Mouse (Mus musculus): ENCODE data around the gene Usp19. TPM values are rescaled to one million over a fixed set of nuclear protein-coding genes. Genes with fewer than 3 reads are reported as not detected.

The Usp19 gene
- total RNA-seq, 2 experiments from 2014 or later, result 59.6 to 80.2 TPM

DNA sequence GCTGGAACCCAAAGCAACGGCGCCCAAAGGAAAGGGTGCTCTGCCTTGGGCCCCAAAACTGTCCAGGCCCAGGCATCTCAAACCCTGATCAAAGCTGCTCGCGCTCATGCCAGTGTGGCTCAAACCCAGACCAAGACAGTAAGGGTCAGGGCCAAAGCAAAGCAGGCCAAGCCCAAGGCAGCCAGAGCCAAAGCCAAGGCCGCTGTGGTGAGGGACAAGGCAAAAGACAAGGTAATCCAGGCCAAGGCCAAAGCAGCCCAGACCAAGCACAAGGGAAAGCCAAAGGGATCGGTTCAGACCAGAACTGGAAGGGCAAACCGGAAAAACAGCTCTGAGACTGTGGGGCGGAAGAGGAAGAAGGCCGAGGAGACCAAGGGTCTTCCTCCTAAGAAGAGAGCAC lies 26.7 kb upstream of the Usp19 start:
- ATAC-seq (replicated peaks; ENCODE audit: low FRiP score, poor library complexity, severe bottlenecking), result no peak

DNA sequence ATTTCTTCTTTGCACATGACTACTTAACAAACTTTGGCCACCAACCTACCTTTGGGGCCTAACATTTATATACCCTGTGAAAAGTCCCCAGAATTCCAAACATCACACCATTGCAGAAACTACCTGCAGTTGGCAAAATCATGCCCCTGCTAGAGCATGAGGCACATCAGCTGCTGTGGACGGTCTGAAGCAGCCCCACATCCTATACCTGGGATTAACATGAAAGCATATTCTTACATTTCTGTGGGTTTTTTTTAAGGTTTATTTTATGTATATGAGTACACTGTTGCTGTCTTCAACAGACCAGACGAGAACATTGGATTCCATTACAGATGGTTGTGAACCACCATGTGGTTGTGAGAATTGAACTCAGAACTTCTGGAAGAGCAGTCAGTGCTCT lies 24.2 kb upstream of the Usp19 start:
- ATAC-seq (replicated peaks; ENCODE audit: low FRiP score, poor library complexity, severe bottlenecking), result no peak

DNA sequence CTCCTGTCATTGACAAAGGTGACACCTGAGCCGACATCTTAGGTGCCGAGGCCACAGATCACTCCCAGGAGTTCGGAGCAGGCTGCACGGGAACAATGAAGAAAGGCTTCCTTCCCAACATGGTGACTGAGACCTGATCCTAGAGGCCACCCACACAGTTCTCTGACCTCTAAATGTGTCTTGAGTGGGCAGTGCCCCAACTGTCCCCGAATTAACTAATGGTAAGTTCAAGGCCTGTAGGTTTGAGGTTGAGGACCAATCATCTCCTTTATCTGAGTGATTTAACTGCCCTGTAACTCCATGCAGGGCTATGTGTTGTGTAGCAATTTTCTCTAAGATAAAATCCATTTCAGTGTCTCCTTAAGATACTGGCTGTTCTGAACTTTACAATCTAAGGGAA lies 21.0 kb upstream of the Usp19 start:
- no peak for ATAC-seq (replicated peaks; ENCODE audit: low FRiP score, poor library complexity, severe bottlenecking)

DNA sequence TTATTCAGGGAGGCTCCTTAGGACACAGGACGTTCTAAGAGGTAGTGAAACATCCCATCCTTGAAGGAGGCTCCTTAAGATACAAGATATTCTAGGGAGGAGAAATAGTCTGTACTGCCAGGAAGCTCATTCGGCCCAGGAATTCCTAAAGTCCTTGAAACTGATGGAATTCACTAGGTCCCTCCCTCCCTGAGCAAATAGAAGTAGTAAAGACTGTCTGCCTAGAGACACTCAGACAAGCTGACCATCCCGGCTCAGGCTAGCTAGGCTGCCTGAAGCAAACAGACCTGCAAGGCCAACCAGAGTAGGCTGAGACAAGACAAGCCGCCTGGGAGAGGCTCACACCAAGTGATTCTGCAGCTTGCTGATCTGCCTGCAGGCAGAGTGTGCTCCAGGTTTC lies 20.6 kb upstream of the Usp19 start:
- ATAC-seq (replicated peaks; ENCODE audit: low FRiP score, poor library complexity, severe bottlenecking), result no peak

DNA sequence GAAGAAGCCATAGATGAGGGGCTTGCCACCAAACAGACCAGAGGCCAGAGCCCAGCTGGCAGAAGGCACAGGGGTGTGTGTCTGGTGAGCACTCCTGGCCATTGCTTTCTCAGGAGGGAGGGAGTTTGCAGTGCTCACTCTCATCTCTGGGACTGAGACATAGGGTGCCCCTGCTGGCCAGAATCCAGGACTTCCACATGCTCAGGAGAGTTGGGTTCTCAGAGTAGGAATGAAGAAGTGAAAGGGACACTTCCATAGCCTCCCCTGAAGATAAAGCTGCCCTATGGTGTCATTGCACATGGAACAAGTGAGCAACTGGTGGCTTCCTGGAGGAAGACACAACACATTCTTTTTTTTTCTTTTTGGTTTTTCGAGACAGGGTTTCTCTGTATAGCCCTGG lies 15.9 kb upstream of the Usp19 start:
- peak; percentile 28; the same call in 1 of the 2 replicates for ATAC-seq (replicated peaks; ENCODE audit: low FRiP score, poor library complexity, severe bottlenecking)

DNA sequence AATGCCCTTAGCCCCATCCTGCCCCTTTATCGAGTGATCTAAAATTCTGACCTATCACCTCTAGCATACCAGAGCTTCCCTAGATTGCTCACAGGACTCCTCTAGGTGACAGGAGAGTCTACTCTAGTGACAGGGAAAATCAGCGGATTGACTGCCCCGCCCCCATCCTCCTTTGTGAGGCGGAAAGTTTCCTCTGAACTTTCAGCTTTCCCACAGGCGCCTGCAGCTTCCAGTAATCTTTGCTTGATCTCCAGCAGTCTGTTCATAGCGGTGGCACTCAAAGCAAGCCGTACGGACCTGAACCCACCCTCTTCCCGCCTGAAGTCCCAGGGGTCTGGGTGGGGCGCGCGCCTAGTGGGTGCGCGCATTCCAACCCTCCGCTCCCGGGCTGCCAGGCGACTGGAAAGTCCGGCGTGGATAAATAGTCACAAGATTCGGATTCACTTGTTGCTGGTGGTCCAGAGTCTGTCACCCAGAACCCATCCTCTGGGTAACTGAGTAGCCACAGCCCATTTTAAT lies 11.7 kb upstream of the Usp19 start:
- no peak for ATAC-seq (replicated peaks; ENCODE audit: low FRiP score, poor library complexity, severe bottlenecking)

DNA sequence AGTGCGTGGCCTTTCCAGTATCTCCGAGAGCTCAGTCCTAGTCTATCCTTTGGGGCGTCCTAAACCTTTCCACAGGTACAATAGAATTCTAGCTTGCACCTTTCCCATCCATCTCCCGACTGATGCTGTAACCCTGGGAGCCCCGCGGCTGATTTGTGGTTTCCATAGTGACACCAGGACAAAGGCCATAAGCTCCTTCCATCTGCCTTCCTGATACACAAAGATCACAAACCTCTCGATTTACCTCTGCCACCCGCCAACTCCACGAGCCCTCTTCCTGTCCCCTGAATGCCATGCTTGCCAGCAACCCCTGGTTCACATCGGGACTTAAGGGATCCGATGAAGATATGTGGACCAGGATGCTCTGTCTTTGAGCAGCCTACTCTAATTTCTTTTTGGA lies 11.2 kb upstream of the Usp19 start:
- no peak for ATAC-seq (replicated peaks; ENCODE audit: low FRiP score, poor library complexity, severe bottlenecking)

DNA sequence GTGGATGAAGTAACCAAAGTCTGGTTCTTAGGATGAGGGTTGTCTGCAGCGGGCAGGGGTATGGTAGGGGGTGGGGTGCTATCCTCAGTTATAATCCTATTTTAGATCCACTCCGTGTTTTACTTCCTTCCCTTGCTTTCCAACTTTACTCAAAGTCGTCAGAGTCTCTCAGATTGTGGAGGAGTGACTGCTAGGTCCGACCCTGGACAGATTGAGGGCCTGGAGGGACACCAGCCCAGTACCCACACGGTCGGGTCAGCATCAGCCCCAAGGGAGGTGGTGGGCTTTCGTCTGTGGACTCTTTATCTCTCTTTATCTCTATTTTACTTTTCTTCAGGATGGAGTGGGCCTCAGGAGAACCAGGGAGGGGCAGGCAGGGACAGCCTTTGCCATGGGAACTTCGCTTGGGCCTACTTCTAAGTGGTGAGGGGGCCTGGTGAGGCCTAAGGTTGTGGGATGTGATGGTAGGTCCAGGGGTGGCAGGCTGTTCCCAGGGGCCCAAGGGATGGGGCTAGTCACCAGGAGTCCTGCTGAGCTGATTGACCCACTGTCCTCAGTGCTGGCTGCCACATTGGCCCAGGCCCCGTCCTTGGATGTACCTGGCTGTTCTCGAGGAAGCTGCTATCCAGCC lies 10.6 kb upstream of the Usp19 start, which contains the start of gene Lamb2:
TSS of gene Lamb2 (plus strand) at position 16 of the 631 bp plus-strand sequence.
- ATAC-seq (replicated peaks; ENCODE audit: low FRiP score, poor library complexity, severe bottlenecking), result no peak

DNA sequence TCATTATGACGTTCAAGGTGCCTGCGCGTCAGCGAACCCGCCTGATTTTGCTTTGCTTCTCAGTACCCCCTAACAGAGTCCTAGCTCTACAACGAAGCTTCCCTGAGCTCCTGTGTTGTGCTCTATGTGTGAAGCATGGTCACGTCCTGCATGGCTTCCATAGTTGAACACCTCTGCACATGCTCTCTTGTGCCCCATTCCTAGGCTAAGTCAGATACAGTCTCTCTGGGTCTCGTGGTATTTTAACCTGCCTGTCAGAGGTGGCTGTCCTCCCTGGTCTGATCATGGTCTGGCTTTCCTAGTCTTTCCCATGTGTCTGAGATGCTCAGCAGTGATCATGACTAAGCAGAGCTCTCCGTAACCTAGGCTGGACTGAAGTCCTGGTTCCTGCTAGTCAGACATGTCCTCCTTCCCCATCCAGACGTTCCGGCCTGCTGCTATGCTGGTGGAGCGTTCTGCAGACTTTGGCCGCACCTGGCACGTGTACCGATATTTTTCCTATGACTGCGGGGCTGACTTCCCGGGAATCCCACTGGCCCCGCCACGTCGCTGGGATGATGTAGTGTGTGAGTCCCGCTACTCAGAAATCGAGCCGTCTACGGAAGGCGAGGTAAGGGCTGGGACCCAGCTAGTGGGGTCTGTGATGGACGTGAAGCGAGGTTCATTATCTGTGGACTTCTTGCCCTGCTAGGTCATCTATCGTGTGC lies 9.4 kb upstream of the Usp19 start:
- no peak for ATAC-seq (replicated peaks; ENCODE audit: low FRiP score, poor library complexity, severe bottlenecking)

DNA sequence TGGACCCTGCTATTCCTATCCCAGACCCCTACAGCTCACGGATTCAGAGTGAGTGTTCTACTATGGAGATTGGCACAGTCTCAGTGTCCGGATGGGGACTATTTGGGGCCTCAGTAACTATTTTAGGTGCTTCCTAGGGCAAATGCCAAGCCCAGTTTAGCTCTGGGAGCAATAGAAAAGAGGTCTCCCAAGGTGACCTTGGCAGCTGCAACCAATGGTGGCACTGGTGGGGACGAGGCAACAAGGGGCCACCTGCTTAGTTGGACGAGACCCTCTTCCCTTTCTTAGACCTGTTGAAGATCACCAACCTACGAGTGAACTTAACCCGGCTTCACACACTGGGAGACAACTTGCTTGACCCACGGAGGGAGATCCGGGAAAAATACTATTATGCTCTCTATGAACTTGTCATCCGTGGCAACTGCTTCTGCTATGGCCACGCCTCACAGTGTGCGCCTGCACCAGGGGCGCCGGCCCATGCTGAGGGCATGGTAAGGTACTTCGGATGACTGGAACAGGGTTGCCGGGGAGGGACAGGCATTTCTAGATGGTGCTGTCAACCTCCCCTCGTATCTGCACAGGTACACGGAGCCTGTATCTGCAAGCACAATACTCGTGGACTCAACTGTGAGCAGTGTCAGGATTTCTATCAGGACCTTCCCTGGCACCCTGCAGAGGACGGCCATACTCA lies 8.7 kb upstream of the Usp19 start:
- ATAC-seq (replicated peaks; ENCODE audit: low FRiP score, poor library complexity, severe bottlenecking), result no peak

DNA sequence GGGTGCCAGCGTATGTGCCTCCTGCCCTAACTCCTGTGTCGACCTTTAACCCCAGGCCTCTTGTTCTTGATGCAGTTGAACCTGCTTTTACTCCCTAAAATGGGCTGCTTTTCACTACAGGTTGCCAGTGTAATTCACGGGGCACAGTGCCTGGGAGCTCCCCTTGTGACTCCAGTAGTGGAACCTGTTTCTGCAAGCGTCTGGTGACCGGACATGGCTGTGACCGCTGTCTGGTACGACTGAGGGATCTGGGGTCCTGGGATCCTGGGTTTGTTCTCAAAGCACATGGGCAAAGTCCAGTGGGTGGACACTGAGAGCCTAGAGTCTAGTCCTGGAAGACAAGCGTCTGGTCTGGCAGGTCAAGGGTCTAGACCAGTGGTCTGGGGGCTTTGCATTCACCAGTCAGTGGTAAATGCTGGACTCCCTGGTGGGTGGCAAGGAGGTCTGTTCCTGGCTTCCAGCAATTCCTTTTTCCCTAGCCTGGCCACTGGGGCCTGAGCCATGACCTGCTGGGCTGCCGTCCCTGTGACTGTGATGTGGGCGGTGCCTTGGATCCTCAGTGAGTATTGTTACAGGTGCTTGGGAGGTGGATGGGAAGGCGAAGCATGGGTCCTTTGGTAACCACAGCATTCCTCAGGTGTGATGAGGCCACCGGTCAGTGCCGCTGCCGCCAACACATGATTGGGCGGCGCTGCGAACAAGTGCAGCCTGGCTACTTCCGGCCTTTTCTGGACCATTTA lies 7.2 kb upstream of the Usp19 start:
- ATAC-seq (replicated peaks; ENCODE audit: low FRiP score, poor library complexity, severe bottlenecking), result no peak

DNA sequence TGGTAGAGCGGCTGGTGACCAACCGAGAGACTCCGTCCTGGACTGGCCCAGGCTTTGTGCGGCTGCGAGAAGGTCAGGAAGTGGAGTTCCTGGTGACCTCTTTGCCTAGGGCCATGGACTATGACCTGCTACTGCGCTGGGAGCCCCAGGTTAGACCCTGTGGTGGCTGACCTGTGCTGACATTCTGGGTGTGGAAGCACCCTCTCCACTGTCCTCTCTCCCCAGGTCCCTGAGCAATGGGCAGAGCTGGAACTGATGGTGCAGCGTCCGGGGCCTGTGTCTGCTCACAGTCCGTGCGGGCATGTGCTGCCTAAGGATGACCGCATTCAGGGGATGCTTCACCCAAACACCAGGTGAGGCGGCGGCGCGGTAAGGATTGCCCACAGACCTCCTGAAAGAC lies 6.4 kb upstream of the Usp19 start:
- no peak for ATAC-seq (replicated peaks; ENCODE audit: low FRiP score, poor library complexity, severe bottlenecking)

DNA sequence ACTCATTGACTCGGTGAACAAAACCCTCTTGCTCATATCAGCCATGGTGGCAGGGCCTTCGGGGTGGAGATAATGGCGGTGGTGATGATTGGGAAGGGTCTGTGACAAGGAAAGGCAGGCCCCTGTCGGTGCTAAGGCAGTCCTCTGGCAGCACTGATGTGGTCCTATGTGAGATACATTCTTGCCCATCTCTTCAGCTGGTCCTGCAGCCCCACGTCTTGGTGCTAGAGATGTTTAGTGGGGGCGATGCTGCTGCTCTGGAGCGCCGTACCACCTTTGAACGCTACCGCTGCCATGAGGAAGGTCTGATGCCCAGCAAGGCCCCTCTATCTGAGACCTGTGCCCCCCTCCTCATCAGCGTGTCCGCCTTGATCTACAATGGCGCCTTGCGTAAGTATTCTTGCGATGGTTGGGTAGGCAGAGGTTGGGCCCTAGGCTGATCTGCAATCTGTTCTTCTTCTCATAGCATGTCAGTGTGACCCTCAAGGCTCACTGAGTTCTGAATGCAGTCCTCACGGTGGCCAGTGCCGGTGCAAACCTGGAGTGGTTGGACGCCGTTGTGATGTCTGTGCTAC lies 5.0 kb upstream of the Usp19 start:
- no peak for ATAC-seq (replicated peaks; ENCODE audit: low FRiP score, poor library complexity, severe bottlenecking)

DNA sequence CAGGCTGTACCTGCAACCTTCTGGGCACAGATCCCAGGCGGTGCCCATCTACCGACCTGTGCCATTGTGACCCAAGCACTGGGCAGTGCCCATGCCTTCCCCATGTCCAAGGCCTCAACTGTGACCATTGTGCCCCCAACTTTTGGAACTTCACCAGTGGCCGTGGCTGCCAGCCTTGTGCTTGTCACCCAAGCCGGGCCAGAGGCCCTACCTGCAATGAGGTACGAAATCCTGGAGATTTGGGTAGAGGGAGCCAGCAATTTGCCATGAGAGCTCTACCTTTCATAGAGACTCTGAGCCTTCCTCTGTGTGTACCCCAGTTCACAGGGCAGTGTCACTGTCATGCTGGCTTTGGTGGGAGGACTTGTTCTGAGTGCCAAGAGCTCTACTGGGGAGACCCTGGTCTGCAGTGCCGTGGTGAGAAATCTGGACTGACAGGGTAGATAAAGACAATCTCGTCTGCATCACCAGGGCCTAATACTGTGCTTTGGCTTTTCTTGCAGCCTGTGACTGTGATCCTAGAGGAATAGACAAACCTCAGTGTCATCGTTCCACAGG lies 3.4 kb upstream of the Usp19 start:
- no peak for ATAC-seq (replicated peaks; ENCODE audit: low FRiP score, poor library complexity, severe bottlenecking)

DNA sequence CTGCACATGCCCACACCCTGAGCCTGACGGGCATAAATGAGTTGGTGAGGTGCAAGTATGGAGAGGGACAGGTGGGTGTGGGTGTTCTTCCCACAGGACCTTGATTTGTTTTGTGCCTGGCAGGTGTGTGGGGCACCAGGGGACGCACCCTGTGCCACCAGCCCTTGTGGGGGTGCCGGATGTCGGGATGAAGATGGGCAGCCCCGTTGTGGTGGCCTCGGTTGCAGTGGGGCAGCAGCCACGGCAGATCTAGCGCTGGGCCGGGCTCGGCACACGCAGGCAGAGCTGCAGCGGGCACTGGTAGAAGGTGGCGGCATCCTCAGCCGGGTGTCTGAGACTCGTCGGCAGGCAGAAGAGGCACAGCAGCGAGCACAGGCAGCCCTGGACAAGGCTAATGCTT lies 2.0 kb upstream of the Usp19 start:
- no peak for ATAC-seq (replicated peaks; ENCODE audit: low FRiP score, poor library complexity, severe bottlenecking)

DNA sequence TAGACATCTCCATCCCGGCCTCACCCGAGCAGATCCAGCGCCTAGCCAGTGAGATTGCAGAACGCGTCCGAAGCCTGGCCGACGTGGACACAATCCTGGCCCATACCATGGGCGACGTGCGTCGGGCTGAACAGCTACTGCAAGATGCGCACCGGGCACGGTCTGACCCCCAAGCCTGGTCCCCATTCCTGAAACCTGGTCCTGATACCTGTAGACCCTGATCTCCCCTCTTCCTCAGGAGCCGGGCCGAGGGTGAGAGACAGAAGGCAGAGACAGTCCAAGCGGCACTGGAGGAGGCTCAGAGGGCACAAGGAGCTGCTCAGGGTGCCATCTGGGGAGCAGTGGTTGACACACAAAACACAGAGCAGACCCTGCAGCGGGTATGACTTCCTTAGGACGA lies 1.2 kb upstream of the Usp19 start:
- no peak for ATAC-seq (replicated peaks; ENCODE audit: low FRiP score, poor library complexity, severe bottlenecking)

DNA sequence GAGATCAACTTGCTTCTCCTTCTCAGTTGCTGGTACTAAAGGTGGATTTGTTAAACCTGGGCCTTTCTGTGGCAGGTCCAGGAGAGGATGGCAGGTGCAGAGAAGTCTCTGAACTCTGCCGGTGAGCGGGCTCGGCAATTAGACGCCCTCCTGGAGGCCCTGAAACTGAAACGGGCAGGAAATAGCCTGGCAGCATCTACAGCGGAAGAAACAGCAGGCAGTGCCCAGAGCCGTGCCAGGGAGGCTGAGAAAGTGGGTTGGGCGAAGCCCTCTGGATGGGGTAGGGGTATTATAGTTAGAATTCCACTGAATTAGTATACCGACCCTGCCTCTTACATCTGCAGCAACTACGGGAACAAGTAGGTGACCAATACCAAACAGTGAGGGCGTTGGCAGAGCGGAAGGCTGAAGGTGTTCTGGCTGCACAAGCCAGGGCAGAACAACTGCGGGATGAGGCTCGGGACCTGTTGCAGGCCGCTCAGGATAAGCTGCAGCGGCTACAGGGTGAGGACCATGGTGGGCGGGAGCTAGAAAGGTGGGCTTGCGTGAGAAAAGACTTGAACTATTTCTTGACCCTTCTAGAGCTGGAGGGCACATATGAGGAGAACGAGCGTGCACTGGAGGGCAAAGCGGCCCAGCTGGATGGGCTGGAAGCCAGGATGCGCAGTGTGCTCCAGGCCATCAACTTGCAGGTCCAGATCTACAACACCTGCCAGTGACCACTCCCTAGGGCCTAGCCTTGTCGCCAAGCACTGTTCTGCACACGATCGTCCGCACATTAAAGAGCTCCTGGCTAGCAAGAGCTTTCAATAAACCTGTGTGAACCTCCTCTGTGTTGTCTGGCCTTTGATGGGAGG lies 472 bp upstream of the Usp19 start:
- ATAC-seq (replicated peaks; ENCODE audit: low FRiP score, poor library complexity, severe bottlenecking), result no peak; the same call in 1 of the 2 replicates

DNA sequence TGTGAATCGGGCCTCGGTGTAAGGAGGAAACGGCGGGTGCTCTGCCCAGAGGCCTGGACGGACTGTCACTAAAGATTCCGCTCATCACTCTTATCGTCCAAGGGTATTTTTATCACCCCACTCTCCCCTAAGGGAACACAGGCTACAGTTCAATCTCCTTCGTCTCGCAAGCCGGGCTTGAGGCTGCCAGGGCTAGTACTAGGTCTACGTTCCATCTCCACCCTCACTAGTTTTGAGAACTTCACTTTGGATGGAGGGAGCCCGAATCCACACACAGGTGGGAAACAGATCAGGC lies 831 bp downstream of the Usp19 start:
- ATAC-seq (replicated peaks; ENCODE audit: low FRiP score, poor library complexity, severe bottlenecking), result no peak; the same call in 1 of the 2 replicates
